Mouse (Mus musculus) cerebellum, adult 8-10 months (tissue): Measurements from ENCODE around the gene Dgcr8.
"Not testable (repeated sequence)": the region's sequence is repeated elsewhere in the genome, so short reads cannot be mapped to it uniquely, and the experiment has no call there.

Source experiments
- DNase-seq: peaks from one replicate; pipeline ENCODE4 v3.0.0; 2022

Dgcr8 gene

DNA sequence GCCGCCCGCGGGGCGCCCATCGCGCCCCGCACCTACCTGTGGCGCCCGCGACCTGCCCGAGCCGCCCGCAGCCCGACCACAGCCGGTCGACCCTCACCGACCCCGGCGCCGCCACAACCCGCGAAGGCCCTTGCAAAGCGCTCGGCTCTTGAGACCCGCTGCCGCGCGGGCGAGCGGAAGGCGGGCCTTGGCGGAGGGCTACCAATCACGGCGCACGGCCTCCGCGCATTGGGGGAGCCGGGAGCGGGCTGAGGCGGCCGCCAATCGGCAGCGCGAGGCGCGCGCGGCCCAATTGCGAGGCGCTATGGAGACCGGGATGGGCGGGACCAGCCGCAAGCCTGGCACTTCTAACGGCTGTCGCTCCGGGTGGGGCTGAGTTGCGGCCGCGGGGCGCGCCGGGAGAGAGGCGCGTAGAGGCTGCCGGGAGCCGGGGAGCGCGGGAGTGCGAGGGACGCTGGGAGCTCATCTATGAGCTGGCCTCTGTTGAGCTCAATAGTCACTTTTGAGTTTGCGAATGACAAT is at the start of gene Dgcr8:
Dgcr8 (minus strand) TSS at position 180 of the 522 bp plus-strand sequence.
- peak; percentile 98 for DNase-seq

- DNase-seq = no peak
Measured at GRCm38 (mm10) chr16:18337261-18337660, 48.2 kb upstream of the Dgcr8 start.

DNA sequence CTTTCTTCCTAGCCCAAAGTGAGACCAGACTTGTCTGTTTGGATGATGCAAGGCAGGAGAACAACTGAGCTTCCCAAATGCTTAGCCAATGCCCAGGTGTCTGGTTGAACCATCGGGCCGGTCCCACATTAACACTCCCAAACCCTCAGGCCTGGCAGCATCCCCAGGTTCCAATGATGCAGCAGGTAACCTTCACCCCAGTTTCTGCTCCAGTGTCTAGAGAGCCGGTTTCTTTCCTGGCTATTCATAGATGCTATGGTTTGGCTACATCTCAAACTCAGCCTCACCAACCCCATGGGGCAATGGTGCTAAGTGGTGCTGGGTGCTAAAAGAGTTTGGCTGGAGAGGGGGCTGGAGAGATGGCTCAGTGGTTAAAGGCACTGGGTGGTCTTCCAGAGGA is 46.9 kb upstream of the Dgcr8 start:
- DNase-seq = no peak

DNA sequence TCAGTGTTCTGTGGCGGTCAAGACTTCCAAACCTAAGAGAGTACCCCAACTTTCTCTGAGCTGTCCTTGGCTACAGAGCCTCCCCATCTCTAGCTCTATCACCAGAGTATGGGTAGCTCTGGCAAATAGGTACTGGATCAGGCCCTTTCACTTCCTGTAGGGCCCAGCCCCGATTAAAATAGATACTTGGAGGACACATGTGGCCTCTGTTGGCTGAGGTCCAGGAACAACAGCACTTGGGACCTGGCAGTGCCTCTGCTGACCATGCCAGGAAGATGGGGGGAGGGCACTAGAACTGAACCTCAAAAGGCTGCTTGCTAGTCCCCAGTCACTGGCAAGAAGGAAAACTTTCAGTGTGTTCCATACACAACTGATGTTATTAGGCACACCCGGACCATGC is 44.9 kb upstream of the Dgcr8 start:
- DNase-seq = no peak

- DNase-seq = no peak
Measured at GRCm38 (mm10) chr16:18328524-18328923, 39.5 kb upstream of the Dgcr8 start.

- DNase-seq = no peak
Measured at GRCm38 (mm10) chr16:18327936-18328335, 38.9 kb upstream of the Dgcr8 start.

- no peak for DNase-seq
Measured at GRCm38 (mm10) chr16:18325741-18326140, 36.7 kb upstream of the Dgcr8 start.

DNA sequence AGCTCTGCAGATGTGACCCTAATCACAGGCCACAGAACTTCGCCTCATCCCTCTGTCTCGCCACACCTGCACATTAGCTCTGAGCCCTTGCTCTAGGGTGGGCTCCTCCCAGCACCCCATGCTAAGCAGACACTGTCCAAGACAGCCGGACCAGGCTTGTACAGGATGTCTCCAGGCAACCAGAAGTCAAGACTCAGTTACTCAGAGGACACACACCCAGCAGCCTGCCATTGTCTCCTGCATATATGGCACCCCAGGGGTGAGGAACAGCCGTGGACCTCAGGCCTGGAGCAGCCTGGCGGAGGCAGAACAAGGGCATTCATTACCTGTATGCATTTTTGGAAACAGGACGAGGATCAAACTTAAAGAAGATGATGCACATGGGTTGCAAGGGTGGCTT is 35.0 kb upstream of the Dgcr8 start:
- DNase-seq = no peak

DNA sequence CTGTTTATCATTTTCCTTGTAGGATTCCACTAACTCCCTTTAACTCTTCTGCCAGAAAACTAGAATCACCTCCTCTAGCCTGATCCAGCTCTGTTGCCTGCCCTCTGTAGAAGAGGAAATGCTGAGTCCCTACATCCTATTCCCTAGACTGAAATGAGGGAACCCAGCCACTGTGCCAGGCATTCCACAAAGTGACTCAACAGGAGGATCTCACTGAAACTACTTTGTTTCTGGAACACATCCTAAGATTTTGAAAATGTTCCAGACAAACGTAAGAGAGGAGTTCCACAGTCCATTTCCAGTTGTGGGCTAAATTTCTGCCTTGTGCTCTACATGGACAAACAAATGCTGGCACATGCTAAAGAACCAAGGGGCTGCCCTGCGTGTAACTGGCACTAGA is 34.4 kb upstream of the Dgcr8 start:
- DNase-seq = no peak

- DNase-seq = no peak
Measured at GRCm38 (mm10) chr16:18321443-18321842, 32.4 kb upstream of the Dgcr8 start.

GRCm38 (mm10) chr16:18318992-18319391 is 29.9 kb upstream of the Dgcr8 start:
- no peak for DNase-seq

GRCm38 (mm10) chr16:18308159-18308558 is 19.1 kb upstream of the Dgcr8 start:
- DNase-seq = no peak

DNA sequence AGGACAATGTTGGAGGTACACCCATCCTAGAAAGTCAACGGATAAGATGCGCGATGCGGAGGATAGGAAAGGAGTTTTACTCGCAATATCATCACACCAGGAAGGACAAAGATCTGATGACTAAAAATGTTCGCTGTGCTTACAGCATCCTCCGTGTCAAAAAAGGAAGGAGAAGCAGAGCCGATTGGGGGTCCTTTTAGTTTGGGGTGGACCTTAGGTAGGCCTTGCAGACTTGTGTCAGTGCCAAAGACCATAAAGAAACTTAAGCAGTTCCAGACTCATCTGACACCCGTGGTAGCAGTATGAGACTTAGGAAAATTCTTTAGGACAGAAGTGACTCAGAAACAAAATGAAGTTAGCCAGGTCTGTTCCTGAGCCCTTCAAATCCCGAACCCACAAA is 568 bp upstream of the Dgcr8 start:
- DNase-seq = not testable (repeated sequence)

DNA sequence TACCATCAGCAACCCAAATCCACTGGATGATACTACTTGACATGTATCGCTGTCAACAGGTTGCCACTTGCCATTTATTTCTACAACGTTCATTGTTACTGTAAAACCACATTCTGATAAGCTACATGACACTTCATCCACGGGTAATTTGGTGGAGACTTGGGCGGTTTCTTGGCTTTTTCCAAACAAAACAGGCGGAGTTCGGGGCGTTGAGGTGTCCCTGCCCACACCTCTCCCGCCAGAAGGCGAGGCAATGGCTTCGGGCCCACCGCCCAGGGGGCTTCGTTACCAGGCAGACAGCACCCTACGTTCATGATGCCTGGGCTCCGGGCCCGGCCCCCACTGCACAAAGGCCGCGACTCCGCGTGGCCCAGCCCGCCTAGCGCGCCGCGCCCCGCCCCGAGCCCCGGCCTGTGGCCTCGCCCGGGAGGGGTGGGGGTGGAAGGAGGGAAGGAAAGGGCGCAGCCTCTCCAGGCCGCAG is 425 bp downstream of the Dgcr8 start:
- no peak for DNase-seq

GRCm38 (mm10) chr16:18288166-18288565 is 880 bp downstream of the Dgcr8 start:
- peak; percentile 19 for DNase-seq

GRCm38 (mm10) chr16:18275166-18275565 is 13.9 kb downstream of the Dgcr8 start:
- no peak for DNase-seq

DNA sequence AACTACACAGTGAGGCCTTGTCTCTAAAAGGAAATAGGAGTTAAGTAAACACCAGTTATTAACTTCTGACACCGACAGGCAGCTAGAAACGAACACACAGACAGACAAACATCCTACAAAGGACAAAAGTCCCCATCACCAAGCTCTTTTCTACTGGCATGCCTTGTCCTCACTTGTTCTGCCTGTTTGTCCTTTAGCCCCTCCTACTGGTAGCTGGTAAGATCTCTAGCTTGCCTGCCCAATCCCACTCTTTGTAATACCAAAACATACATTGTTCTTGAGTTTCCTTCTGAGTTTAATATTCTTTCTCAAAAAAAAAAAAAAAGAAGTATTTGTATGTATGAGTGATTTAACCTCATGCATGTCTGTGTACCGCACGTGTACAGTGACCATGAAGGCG is 20.9 kb downstream of the Dgcr8 start:
- no peak for DNase-seq

- no peak for DNase-seq
Measured at GRCm38 (mm10) chr16:18265024-18265423, 24.0 kb downstream of the Dgcr8 start.

DNA sequence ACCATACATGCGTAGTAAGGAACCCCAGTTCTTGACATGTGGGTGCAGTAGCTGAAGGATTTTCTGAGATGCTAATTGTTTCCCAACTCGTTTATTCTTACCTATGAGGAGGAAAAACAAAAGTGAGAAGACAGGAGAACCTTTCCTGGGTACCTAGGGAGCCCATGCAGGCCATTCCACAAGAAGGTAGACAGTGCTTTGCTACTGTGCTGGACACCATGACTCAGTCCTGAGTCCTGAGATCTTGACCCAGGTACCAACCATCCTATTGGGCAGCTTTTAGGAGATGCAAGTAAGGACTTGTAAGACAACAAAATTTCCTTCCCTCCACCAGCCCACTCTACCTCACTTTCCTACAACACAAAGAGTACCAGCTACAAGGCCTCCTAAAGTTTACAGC is 30.8 kb downstream of the Dgcr8 start, which contains the start of gene Gm49776:
Gm49776 (minus strand) TSS at position 101 of the 400 bp plus-strand sequence.
- DNase-seq = no peak

DNA sequence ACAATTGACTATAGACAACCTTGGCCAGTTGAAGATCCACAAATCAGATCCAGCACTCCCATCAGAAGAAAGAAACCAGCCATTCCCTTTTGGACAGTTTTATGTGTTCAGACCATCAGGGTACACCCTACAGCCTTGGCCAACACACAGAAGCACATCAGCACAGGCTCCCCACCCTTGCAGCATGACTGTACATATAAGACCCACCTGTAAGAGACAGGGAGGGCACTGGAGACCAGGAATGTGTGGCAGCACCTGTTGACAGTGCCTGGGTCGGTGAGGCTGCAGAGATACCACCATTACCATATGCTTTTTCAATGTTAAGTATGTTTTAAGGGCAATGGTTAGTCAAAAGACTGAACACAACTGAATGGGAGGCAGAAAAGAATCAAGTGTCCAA is 35.2 kb downstream of the Dgcr8 start:
- DNase-seq = no peak

- no peak for DNase-seq
Measured at GRCm38 (mm10) chr16:18252736-18253135, 36.3 kb downstream of the Dgcr8 start.

- DNase-seq = no peak
Measured at GRCm38 (mm10) chr16:18250828-18251790, 37.9 kb downstream of the Dgcr8 start.

DNA sequence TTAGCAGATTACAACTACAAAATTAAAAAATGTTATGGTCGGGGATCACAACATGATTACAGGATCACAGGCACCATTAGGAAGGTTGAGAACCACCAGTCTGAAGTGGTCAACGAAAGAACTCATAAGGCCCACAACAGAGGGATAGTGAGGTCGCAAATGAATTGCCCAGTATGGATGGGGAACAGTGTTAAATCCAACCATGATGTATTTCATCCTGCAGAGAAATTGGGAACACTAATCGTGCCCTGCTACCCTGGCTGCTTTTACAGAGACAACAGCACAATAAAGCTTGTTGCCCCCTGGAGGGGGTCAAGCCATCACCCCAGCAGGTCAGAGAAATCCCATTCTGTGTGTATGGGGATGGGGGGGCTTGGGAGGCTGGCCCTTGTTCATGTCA is 38.8 kb downstream of the Dgcr8 start:
- no peak for DNase-seq

GRCm38 (mm10) chr16:18249364-18249967 is 39.6 kb downstream of the Dgcr8 start:
- DNase-seq = peak; percentile 60
